Mouse (Mus musculus): ENCODE results near the gene Glrx3. TPM values are rescaled to one million over a fixed set of nuclear protein-coding genes. Genes with fewer than 3 reads are reported as not detected.

Gene Glrx3
- polyA plus RNA-seq, 1 experiment, result 122 TPM

DNA sequence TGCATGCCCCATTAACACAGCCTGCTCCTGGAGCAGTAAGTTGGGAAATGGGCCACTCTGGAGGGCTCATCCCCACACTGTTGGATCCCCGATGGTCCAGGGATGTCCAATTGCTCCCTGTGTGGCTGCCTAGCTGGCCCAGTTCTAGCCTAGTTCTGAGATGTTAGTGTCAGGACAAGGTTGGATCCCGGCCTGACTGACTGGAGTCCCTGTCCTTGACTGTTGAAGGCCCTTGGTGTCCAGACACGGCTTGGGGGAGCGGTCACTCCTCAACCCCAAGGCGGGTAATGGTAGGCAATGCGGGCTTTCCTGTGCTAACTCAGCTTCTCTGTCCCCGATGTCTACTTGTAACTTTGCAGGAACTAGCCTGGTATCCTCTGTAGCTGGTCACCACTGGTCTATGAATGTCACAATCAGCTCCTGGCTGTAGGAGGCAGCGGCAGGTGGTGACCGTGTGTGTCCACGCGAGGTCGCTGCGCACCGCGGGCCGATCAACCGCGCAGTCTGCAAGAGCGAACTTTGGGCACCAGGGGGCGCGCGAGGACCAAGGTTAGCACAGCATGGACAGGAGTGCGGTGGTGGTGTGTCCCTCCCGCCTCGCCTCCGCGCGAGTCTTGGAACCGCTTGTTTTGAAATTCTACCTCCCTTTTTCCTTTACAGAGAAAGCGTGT lies 40.7 kb downstream of the Glrx3 start:
- H3K4me3 ChIP-seq (replicated peaks; ENCODE audit: insufficient read depth, low read depth, low read length), result peak overlapping the region; percentile 26
- TF ChIP-seq CTCF (IDR thresholded peaks at IDR 0.05; ENCODE audit: borderline replicate concordance, insufficient read depth, low read depth, low read length) (peak; percentile 100), POLR2A (IDR thresholded peaks at IDR 0.05; ENCODE audit: borderline replicate concordance, insufficient read depth, low read length) (no peak)
- WGBS, result 14% methylated on average over 30 of the region's 30 CpGs

DNA sequence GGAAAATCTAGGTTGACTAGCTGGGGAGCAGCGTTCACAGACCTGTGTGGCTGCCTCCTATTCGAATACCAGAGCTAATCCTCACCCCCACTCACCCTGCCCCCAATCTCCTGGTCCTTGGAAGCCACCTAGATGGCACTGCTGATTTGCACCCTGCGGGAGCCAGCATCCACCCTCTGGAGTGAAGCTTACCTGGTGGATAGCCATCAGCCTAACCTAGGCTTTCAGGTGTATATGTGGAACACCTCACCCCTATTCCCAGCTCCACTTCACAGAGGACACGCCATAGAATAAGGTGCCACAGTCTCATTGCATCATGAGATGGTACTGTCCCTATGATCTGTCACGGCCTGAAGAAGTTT lies 41.2 kb downstream of the Glrx3 start:
- H3K27me3 ChIP-seq (ENCODE audit: control insufficient read depth, insufficient read depth, low read length), result no peaks in the 10 kb centered on the region
- 30% methylated on average over 5 of the region's 5 CpGs for WGBS
- H3K27ac ChIP-seq (ENCODE audit: insufficient read depth, low read length), result no peak overlapping the region
- H3K4me1 ChIP-seq (ENCODE audit: control insufficient read depth, insufficient read depth, low read length), result no peaks in the 10 kb centered on the region
- no peak for DNase-seq
- TF ChIP-seq CTCF (IDR thresholded peaks at IDR 0.05; ENCODE audit: borderline replicate concordance, insufficient read depth, low read depth, low read length) (no peak), POLR2A (IDR thresholded peaks at IDR 0.05; ENCODE audit: borderline replicate concordance, insufficient read depth, low read length) (no peak)
- peak overlapping the region; percentile 26 for H3K4me3 ChIP-seq (replicated peaks; ENCODE audit: insufficient read depth, low read depth, low read length)

More for the DNA sequence above, 40.7 kb downstream of the Glrx3 start:
- peak; percentile 84 to 96 for DNase-seq
- H3K27ac ChIP-seq (ENCODE audit: insufficient read depth, low read length), result no peak overlapping the region
- H3K4me1 ChIP-seq (ENCODE audit: control insufficient read depth, insufficient read depth, low read length), result no peaks in the 10 kb centered on the region
- no peaks in the 10 kb centered on the region for H3K27me3 ChIP-seq (ENCODE audit: control insufficient read depth, insufficient read depth, low read length)

DNA sequence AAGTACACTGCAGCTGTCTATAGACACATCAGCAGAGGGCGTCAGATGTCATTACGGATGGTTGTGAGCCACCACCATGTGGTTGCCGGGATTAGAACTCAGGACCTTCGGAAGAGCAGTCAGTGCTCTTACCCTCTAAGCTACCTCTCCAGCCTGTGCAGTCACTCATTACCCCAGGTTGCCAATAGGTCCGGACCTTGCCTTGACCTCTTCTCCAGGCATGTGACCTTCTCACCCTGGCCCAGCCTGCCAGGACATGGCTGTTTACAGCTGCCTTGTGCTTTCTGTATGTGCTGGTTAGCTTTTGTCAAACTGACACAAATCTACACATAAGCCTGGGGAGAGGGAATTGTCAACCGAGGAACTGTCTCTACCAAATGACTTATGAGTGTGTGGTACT lies 43.4 kb downstream of the Glrx3 start:
- 73% methylated on average over 6 of the region's 6 CpGs for WGBS
- no peak for TF ChIP-seq POLR2A (IDR thresholded peaks at IDR 0.05; ENCODE audit: borderline replicate concordance, insufficient read depth, low read length)
- TF ChIP-seq CTCF (IDR thresholded peaks at IDR 0.05; ENCODE audit: borderline replicate concordance, insufficient read depth, low read depth, low read length), result no peak
- no peaks in the 10 kb centered on the region for H3K4me1 ChIP-seq (ENCODE audit: control insufficient read depth, insufficient read depth, low read length)
- no peak overlapping the region for H3K27ac ChIP-seq (ENCODE audit: insufficient read depth, low read length)
- DNase-seq, result no peak
- H3K27me3 ChIP-seq (ENCODE audit: control insufficient read depth, insufficient read depth, low read length), result no peaks in the 10 kb centered on the region
- H3K4me3 ChIP-seq (replicated peaks; ENCODE audit: insufficient read depth, low read depth, low read length), result no peak overlapping the region

DNA sequence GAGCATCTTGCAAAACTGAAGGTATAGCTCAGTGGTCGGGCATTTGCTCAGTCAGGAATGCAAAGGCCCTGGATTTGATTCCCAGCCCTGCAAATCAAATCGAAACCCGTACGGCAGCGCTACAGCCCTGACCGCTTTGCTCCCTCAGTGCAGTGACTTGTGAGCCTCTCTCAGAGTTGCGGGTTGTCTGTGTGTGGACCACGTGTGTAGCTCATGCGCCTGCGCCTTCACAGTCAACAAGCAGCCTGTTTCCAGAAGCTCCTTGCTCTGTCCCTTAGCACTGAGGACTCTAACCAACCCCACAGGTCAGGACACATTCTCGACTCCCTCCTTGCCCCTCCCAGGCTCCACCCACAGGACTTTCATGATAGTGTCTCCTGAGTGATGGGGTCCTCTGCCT lies 46.6 kb downstream of the Glrx3 start:
- Histone ChIP-seq H3K4me1 (ENCODE audit: control insufficient read depth, insufficient read depth, low read length) (peaks cover 1% of the 10 kb centered on the region; the same call in 1 of the 2 replicates), H3K27ac (ENCODE audit: insufficient read depth, low read length) (no peak overlapping the region), H3K4me3 (replicated peaks; ENCODE audit: insufficient read depth, low read depth, low read length) (no peak overlapping the region), H3K27me3 (ENCODE audit: control insufficient read depth, insufficient read depth, low read length) (no peaks in the 10 kb centered on the region)
- DNase-seq, result no peak
- 92% methylated on average over 11 of the region's 11 CpGs for WGBS
- no peak for TF ChIP-seq CTCF (IDR thresholded peaks at IDR 0.05; ENCODE audit: borderline replicate concordance, insufficient read depth, low read depth, low read length)
- TF ChIP-seq POLR2A (IDR thresholded peaks at IDR 0.05; ENCODE audit: borderline replicate concordance, insufficient read depth, low read length), result no peak

DNA sequence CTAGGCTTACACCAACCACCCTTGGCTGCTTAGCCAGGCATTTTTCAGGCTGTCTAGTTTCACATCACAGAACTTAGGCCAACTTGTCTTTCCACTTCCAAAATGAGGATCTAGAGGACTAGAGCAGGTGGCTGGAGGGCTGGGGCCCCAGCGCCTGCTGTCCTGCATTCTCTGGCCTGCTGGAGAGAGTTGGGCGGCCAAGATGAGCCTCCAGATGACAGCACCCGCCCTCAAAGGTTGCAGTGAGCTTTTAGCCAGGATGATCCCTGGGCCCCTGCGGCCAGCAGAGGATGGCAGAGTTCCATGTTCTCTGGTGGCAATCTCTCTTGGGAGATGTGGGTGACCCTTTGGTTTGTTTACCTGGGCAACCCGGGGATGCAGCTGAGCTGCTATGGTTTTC lies 51.0 kb downstream of the Glrx3 start:
- WGBS, result 30% methylated on average over 5 of the region's 5 CpGs
- no peak overlapping the region for H3K27ac ChIP-seq (ENCODE audit: insufficient read depth, low read length)
- no peak for DNase-seq
- peaks cover 5% of the 10 kb centered on the region; the same call in 1 of the 2 replicates for H3K4me1 ChIP-seq (ENCODE audit: control insufficient read depth, insufficient read depth, low read length)
- TF ChIP-seq POLR2A (IDR thresholded peaks at IDR 0.05; ENCODE audit: borderline replicate concordance, insufficient read depth, low read length), result no peak
- no peaks in the 10 kb centered on the region for H3K27me3 ChIP-seq (ENCODE audit: control insufficient read depth, insufficient read depth, low read length)
- H3K4me3 ChIP-seq (replicated peaks; ENCODE audit: insufficient read depth, low read depth, low read length), result no peak overlapping the region

DNA sequence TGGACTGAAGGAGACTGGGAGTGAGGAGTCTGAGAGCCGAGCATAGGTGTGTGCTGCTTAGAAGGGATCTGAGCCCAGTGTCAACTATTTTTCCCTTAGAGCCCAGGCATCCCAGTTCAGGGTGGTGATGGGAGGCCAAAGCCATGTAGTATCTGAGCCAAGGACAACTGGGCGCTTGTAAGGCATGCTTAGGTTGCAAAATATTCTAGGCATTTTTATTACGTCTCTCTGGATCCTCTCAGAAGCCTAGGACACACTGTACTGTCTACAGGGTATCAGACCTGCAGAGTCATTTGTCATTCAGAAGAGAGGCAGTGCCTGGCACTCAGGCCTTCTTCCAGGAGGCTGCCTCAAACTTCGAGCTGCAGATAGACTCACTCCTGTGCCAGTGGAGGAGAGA lies 53.3 kb downstream of the Glrx3 start:
- WGBS, result 59% methylated on average over 4 of the region's 4 CpGs
- TF ChIP-seq POLR2A (IDR thresholded peaks at IDR 0.05; ENCODE audit: borderline replicate concordance, insufficient read depth, low read length) (no peak), CTCF (IDR thresholded peaks at IDR 0.05; ENCODE audit: borderline replicate concordance, insufficient read depth, low read depth, low read length) (no peak)
- H3K27ac ChIP-seq (ENCODE audit: insufficient read depth, low read length), result no peak overlapping the region

DNA sequence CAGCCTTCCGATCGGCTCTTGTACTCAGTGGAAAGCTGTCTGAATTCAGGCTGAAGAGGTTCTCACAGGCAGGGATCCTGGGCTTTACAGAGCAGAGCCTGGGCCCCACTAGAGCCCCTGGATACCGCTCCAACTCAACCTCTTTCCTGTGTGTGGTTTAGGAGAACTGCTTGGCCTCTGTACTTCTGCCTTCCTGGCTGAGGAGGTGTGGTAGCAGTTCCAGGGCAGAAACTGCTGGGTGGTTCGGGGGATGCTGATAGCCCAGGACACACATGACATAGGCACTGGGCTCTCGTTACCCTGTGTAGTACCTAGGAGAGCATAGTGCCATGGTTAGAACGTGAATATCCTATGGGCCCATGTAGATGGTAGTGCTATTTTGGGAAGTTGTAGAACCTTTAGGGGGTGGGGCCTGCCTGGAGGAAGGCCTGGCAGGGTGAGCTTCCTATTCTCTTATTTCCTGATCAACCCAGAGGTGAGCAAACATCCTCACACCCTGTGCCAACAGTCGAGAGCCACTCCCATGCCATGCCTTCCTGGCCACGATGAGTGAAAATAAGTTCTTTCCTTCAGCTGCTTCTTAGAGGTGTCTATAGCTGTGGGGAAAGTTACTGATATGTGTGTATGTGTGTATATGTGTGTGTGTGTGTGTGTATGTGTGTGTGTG lies 55.0 kb downstream of the Glrx3 start:
- 92% methylated on average over 8 of the region's 8 CpGs for WGBS
- Histone ChIP-seq H3K4me3 (replicated peaks; ENCODE audit: insufficient read depth, low read depth, low read length) (no peak overlapping the region), H3K27ac (ENCODE audit: insufficient read depth, low read length) (no peak overlapping the region), H3K27me3 (ENCODE audit: control insufficient read depth, insufficient read depth, low read length) (no peaks in the 10 kb centered on the region), H3K4me1 (ENCODE audit: control insufficient read depth, insufficient read depth, low read length) (peaks cover 5% of the 10 kb centered on the region; the same call in 1 of the 2 replicates)
- no peak for DNase-seq
- TF ChIP-seq POLR2A (IDR thresholded peaks at IDR 0.05; ENCODE audit: borderline replicate concordance, insufficient read depth, low read length), result no peak
- TF ChIP-seq CTCF (IDR thresholded peaks at IDR 0.05; ENCODE audit: borderline replicate concordance, insufficient read depth, low read depth, low read length), result no peak

More for the DNA sequence above, 53.3 kb downstream of the Glrx3 start:
- no peak for DNase-seq
- Histone ChIP-seq H3K4me3 (replicated peaks; ENCODE audit: insufficient read depth, low read depth, low read length) (no peak overlapping the region), H3K4me1 (ENCODE audit: control insufficient read depth, insufficient read depth, low read length) (peaks cover 5% of the 10 kb centered on the region; the same call in 1 of the 2 replicates), H3K27me3 (ENCODE audit: control insufficient read depth, insufficient read depth, low read length) (no peaks in the 10 kb centered on the region)

DNA sequence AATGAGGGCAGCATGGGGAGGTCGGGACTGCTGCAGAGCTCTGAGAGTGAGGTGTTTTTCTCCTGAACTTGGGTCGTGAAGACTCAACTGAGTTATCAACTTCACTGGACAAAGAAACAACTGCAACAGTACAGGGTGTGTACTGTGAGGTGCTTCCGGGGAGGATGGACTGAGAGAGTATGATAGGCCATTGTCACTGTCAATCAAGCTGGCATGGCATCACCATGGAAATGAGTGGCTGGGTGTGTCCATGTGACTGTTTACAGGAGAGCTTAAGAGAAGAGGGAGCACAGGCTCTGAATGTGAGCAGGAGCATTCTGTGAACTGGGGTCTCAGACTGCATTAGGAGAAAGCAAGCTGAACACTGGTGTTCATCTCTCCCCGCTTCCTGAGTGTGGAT lies 61.3 kb downstream of the Glrx3 start:
- 89% methylated on average over 4 of the region's 4 CpGs for WGBS
- H3K4me1 ChIP-seq (ENCODE audit: control insufficient read depth, insufficient read depth, low read length), result no peaks in the 10 kb centered on the region

More for the DNA sequence above, 61.3 kb downstream of the Glrx3 start:
- no peak for TF ChIP-seq CTCF (IDR thresholded peaks at IDR 0.05; ENCODE audit: borderline replicate concordance, insufficient read depth, low read depth, low read length)
- TF ChIP-seq POLR2A (IDR thresholded peaks at IDR 0.05; ENCODE audit: borderline replicate concordance, insufficient read depth, low read length), result no peak
- no peak for DNase-seq
- Histone ChIP-seq H3K4me3 (replicated peaks; ENCODE audit: insufficient read depth, low read depth, low read length) (no peak overlapping the region), H3K27me3 (ENCODE audit: control insufficient read depth, insufficient read depth, low read length) (no peaks in the 10 kb centered on the region; the same call in 1 of the 2 replicates), H3K27ac (ENCODE audit: insufficient read depth, low read length) (no peak overlapping the region)
